Mouse (Mus musculus): ENCODE results near the gene Gm13278. TPM values are rescaled to one million over a fixed set of nuclear protein-coding genes. Genes with fewer than 3 reads are reported as not detected.
"Not testable (repeated sequence)": the region's sequence is repeated elsewhere in the genome, so short reads cannot be mapped to it uniquely, and the experiment has no call there.

Gene Gm13278
- polyA plus RNA-seq (2012; rRNA removed), result not detected in 2 replicates

DNA sequence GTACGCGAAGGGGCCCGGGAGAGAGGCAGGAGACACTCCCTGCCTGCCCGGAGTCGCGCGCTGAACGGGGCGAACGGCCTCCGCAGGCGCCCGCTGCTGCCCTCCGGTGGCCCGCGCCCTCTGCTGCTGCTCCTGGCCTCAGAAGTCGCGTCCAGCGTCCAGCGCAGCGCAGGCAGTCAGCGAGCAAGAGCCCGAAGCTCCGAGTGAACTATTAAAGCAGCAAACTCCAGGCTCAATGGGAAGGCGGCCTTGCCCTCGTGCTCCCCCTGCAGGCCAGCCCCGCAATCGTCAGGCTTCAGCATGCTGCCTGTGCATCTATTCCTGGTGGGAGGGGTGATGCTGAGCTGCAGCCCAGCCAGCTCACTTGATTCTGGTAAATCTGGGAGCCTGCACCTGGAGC lies at the start of gene Gm13278:
Gene Gm13278 (plus strand): TSS at position 301 of the 400 bp plus-strand sequence.
- not testable (repeated sequence) for DNase-seq; H3K4me3 ChIP-seq (replicated peaks; ENCODE audit: extremely low read depth, low read depth, low read length); H3K4me1 ChIP-seq (ENCODE audit: control insufficient read depth, insufficient read depth, low read length)
- no CpG with 5 or more reads among the region's 28 CpGs for WGBS

DNA sequence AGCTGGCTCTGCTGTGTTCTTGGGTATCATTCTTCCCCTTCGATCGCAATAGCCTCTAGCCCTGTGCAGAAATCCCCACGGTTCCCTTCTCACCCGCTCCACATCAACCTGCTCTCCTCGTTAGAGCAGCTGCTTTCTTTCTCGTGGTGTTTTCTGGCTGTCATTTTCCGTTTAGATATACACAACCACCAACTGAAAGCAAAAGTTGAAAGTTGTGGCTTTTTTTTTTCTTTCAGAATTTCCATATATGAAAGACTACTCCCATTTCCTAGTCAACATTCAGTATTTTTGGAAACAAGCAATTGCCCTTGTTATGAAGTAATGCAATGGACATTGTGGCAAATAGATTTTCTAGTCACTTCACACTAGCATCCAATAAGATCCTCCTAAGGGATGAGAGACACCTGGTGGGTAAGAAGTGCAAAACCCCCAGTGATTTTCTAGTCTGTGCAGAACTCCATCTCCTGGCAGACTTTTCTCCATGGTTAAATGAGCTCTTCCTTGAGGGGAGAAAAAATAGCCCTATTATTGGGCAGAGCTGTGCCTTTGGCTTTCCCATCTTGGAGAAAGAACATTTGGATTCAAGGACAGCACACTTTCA lies 48.5 kb upstream of the Gm13278 start:
- H3K4me1 ChIP-seq (ENCODE audit: control insufficient read depth, insufficient read depth, low read length), result no peaks in the 10 kb centered on the region
- 60% methylated on average over 7 of the region's 7 CpGs for WGBS
- no peak for DNase-seq
- H3K4me3 ChIP-seq (replicated peaks; ENCODE audit: extremely low read depth, low read depth, low read length), result no peak overlapping the region
- TF ChIP-seq CTCF (IDR thresholded peaks at IDR 0.05; ENCODE audit: insufficient read depth, low read length) (no peak), POLR2A (IDR thresholded peaks at IDR 0.05; ENCODE audit: borderline replicate concordance, extremely low read depth, low read depth, low read length) (no peak)

DNA sequence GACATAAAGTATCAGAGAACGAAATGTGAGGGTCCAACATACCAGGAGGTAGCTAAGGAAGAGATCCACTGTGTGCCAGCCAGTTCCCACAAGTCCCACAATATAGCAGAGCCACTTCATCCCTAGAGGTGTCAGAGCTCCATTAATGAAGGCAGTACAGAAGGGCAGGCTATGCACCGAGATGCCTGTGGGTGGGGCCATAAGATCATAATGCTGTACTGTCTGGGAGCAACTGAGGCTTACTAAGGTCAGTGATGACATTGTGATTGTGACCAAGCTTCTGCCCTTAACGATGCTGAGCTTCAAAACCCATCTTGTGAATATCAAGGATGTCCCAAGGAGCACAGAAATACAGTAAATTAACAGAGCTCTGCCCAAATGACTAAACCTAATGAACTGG lies 47.1 kb upstream of the Gm13278 start:
- no peaks in the 10 kb centered on the region for H3K4me1 ChIP-seq (ENCODE audit: control insufficient read depth, insufficient read depth, low read length)
- DNase-seq, result no peak
- WGBS, result 63% methylated on average over 3 of the region's 3 CpGs
- no peak overlapping the region for H3K4me3 ChIP-seq (replicated peaks; ENCODE audit: extremely low read depth, low read depth, low read length)
- peak; percentile 37; the same call in 1 of the 2 replicates for TF ChIP-seq CTCF (IDR thresholded peaks at IDR 0.05; ENCODE audit: insufficient read depth, low read length)
- TF ChIP-seq POLR2A (IDR thresholded peaks at IDR 0.05; ENCODE audit: borderline replicate concordance, extremely low read depth, low read depth, low read length), result no peak

DNA sequence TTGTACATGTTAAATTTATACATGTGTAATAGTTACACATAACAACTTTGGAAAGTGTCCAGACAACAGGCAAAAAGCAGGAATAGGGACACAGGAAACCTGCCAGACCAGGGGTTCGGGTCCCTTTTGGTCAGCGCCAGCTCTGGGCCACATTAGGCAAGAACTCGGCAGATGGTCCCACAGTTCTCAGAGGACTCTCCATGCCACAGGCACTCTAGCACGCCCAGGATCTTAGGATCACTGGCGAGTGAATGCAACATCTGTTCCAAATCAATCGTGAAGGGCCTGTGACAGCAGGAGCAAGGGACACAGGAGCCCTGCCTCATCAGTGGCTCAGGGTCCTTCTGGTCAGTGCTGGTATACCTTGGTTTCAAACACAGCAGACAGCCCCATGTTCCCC lies 41.4 kb upstream of the Gm13278 start:
- TF ChIP-seq POLR2A (IDR thresholded peaks at IDR 0.05; ENCODE audit: borderline replicate concordance, extremely low read depth, low read depth, low read length), result no peak
- TF ChIP-seq CTCF (IDR thresholded peaks at IDR 0.05; ENCODE audit: insufficient read depth, low read length), result no peak
- no peak for DNase-seq
- no peaks in the 10 kb centered on the region for H3K4me1 ChIP-seq (ENCODE audit: control insufficient read depth, insufficient read depth, low read length)
- no peak overlapping the region for H3K4me3 ChIP-seq (replicated peaks; ENCODE audit: extremely low read depth, low read depth, low read length)
- 67% methylated on average over 6 of the region's 6 CpGs for WGBS

DNA sequence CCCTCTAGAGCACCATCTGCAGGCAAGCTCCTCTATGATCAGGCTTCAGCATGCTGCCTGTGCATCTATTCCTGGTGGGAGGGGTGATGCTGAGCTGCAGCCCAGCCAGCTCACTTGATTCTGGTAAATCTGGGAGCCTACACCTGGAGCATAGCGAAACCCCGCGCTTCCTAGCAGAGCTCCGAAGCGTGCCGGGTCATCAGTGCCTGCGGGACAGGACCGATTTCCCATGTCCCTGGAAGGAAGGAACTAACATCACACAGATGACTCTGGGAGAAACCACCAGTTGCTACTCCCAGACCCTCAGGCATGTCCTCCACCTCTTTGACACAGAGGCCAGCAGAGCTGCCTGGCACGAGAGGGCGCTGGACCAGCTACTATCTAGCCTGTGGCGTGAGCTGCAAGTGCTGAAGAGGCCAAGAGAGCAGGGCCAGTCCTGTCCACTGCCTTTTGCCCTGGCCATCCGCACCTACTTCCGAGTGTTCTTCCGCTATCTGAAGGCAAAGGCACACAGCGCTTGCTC lies 36.5 kb upstream of the Gm13278 start, which contains the start of gene Gm13271:
Gene Gm13271 (plus strand): TSS at position 51 of the 523 bp plus-strand sequence.
- not testable (repeated sequence) for H3K4me1 ChIP-seq (ENCODE audit: control insufficient read depth, insufficient read depth, low read length); H3K4me3 ChIP-seq (replicated peaks; ENCODE audit: extremely low read depth, low read depth, low read length)
- 75% methylated on average over 15 of the region's 15 CpGs for WGBS
- peak; percentile 66 for DNase-seq

DNA sequence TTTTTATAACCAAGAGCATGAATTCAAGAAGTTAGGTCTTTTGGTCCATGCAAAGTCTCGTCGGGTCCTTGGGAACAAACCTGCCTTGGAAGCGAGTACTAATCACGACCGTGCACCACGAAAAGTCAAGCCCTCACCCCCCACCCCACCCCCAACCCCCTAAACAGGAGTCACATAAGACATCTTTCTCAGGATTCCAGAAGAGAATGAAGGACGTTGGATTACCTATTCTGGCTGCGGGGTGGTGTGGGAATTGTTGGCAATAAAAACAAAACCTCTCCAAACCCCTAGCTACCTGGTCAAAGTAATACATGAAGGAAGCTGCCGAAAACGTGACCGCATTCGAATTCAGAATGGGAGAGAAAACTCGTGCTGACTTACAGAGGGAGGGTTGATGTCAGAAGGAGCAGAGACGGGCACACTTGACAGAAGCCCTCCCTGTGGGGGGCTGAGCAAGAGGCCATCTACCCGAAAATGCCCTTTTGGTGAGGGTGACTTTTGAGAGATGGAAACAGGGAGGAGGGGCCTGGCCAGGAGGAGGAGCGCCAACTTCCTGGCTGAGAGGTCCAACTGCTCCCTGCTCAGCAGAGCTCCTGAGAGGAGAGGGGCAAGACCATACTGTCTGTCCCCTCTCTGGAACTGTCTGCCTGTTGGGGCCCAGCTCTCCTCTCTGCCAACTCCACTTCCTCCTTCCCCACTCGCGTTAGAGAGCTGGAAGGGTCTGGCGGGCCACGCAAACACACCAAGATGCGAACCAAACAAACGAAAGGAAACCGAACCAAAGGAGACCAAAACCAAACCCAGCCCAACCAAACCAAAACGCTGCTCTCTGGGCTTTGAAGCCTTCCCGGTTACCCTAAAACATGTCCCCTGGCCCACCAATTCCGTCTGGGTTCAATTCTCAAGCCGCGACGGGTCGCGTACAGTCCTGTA lies 34.5 kb upstream of the Gm13278 start:
- peak overlapping the region; percentile 89 for H3K4me3 ChIP-seq (replicated peaks; ENCODE audit: extremely low read depth, low read depth, low read length)
- 8% methylated on average over 28 of the region's 31 CpGs for WGBS
- TF ChIP-seq POLR2A (IDR thresholded peaks at IDR 0.05; ENCODE audit: borderline replicate concordance, extremely low read depth, low read depth, low read length), result peak; percentile 46; the same call in 1 of the 2 replicates
- not testable (repeated sequence) for H3K4me1 ChIP-seq (ENCODE audit: control insufficient read depth, insufficient read depth, low read length)
- DNase-seq, result peak; percentile 47

DNA sequence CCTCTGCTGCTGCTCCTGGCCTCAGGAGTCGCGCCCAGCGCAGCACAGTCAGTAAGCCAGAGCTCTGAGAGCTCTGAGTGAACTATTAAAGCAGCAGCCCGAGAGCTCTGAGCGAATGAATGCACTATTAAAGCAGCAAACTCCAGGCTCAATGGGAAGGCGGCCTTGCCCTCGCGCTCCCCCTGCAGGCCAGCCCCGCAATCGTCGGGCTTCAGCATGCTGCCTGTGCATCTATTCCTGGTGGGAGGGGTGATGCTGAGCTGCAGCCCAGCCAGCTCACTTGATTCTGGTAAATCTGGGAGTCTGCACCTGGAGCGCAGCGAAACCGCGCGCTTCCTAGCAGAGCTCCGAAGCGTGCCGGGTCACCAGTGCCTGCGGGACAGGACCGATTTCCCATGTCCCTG lies 33.7 kb upstream of the Gm13278 start:
- under 1% methylated on average over 20 of the region's 21 CpGs for WGBS
- TF ChIP-seq POLR2A (IDR thresholded peaks at IDR 0.05; ENCODE audit: borderline replicate concordance, extremely low read depth, low read depth, low read length), result peak; percentile 52; the same call in 1 of the 2 replicates
- peak; percentile 61 for TF ChIP-seq CTCF (IDR thresholded peaks at IDR 0.05; ENCODE audit: insufficient read depth, low read length)
- not testable (repeated sequence) for H3K4me1 ChIP-seq (ENCODE audit: control insufficient read depth, insufficient read depth, low read length)
- peak overlapping the region; percentile 89 for H3K4me3 ChIP-seq (replicated peaks; ENCODE audit: extremely low read depth, low read depth, low read length)
- peak; percentile 89 for DNase-seq

DNA sequence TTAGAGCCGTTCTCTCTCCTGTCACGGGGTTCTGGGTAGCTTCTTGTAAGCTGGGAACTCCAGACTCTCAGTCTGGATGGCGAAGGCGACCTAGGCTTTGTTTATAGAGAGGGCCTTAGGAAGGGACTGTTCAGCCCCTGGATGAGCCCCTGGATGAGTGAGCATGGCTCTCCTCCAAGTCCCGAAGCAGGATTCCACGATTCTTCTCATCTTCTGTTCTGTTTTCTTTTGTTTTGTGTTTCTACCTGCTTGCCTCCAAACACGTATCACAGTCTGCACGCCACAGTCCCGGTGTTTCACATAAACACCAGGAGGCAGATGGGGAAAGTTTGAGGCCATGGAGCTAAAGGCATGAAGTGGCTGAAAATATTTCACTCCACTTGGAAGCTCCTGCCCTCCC lies 32.6 kb upstream of the Gm13278 start:
- not testable (repeated sequence) for DNase-seq; H3K4me3 ChIP-seq (replicated peaks; ENCODE audit: extremely low read depth, low read depth, low read length); H3K4me1 ChIP-seq (ENCODE audit: control insufficient read depth, insufficient read depth, low read length)
- 85% methylated on average over 9 of the region's 9 CpGs for WGBS

DNA sequence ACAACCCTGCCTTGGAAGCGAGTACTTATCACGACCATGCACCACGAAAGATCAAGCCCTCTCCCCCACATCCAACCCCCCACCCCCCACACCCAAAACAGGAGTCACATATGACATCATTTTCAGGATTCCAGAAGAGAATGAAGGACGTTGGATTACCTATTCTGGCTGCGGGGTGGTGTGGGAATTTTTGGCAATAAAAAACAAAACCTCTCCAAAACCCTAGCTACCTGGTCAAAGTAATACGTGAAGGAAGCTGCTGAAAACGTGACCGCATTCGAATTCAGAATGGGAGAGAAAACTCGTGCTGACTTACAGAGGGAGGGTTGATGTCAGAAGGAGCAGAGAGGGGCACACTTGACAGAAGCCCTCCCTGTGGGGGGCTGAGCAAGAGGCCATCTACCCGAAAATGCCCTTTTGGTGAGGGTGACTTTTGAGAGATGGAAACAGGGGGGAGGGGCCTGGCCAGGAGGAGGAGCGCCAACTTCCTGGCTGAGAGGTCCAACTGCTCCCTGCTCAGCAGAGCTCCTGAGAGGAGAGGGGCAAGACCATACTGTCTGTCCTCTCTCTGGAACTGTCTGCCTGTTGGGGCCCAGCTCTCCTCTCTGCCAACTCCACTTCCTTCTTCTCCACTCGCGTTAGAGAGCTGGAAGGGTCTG lies 31.6 kb upstream of the Gm13278 start, which contains the start of gene Gm13283:
Gene Gm13283 (plus strand): TSS at position 510 of the 659 bp plus-strand sequence.
- not testable (repeated sequence) for DNase-seq; H3K4me1 ChIP-seq (ENCODE audit: control insufficient read depth, insufficient read depth, low read length); H3K4me3 ChIP-seq (replicated peaks; ENCODE audit: extremely low read depth, low read depth, low read length)
- 12% methylated on average over 11 of the region's 14 CpGs for WGBS

DNA sequence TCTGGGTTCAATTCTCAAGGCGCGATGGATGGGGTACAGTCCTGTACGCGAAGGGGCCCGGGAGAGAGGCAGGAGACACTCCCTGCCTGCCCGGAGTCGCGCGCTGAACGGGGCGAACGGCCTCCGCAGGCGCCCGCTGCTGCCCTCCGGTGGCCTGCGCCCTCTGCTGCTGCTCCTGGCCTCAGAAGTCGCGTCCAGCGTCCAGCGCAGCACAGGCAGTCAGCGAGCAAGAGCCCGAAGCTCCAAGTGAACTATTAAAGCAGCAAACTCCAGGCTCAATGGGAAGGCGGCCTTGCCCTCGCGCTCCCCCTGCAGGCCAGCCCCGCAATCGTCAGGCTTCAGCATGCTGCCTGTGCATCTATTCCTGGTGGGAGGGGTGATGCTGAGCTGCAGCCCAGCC lies 30.9 kb upstream of the Gm13278 start:
- TF ChIP-seq POLR2A (IDR thresholded peaks at IDR 0.05; ENCODE audit: borderline replicate concordance, extremely low read depth, low read depth, low read length), result peak; percentile 68; the same call in 1 of the 2 replicates
- TF ChIP-seq CTCF (IDR thresholded peaks at IDR 0.05; ENCODE audit: insufficient read depth, low read length), result 0 out of 2 replicates have a peak, but pooled peaks have one; percentile 8
- not testable (repeated sequence) for H3K4me3 ChIP-seq (replicated peaks; ENCODE audit: extremely low read depth, low read depth, low read length); H3K4me1 ChIP-seq (ENCODE audit: control insufficient read depth, insufficient read depth, low read length)
- DNase-seq, result peak; percentile 68
- WGBS, result under 1% methylated on average over 24 of the region's 28 CpGs

DNA sequence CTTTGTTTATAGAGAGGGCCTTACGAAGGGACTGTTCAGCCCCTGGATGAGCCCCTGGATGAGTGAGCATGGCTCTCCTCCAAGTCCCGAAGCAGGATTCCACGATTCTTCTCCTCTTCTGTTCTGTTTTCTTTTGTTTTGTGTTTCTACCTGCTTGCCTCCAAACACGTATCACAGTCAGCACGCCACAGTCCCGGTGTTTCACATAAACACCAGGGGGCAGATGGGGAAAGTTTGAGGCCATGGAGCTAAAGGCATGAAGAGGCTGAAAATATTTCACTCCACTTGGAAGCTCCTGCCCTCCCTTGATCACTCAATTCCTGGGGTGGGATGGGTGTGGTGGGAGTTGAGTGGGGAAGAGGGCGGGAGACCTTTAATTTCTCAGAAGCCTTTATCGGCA lies 29.6 kb upstream of the Gm13278 start:
- DNase-seq, result peak; percentile 57
- H3K4me1 ChIP-seq (ENCODE audit: control insufficient read depth, insufficient read depth, low read length); H3K4me3 ChIP-seq (replicated peaks; ENCODE audit: extremely low read depth, low read depth, low read length): not testable (repeated sequence)
- WGBS, result 66% methylated on average over 6 of the region's 8 CpGs

DNA sequence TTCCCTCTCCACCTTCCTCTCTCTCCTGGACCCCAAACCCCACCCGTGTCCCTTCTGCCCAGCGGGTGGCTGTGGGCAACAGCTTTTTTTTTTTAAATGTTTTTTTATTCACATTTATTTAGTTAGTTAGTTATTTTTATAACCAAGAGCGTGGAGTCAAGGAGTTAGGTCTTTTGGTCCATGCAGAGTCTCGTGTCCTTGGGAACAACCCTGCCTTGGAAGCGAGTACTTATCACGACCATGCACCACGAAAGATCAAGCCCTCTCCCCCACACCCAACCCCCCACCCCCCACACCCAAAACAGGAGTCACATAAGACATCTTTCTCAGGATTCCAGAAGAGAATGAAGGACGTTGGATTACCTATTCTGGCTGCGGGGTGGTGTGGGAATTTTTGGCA lies 29.0 kb upstream of the Gm13278 start:
- not testable (repeated sequence) for DNase-seq; H3K4me3 ChIP-seq (replicated peaks; ENCODE audit: extremely low read depth, low read depth, low read length); H3K4me1 ChIP-seq (ENCODE audit: control insufficient read depth, insufficient read depth, low read length)
- WGBS, result 50% methylated on average over 9 of the region's 9 CpGs

All from lung, adult 2 months (tissue).